Mouse (Mus musculus) kidney, embryonic 15.5 days (tissue): ENCODE measurements at regions not wholly inside any gene's neighbourhood (a gene's known extent, or its start where the extent isn't known, plus 50 kb on each side); places are given as distances from the start of the nearest gene placed in this dataset.

ENCODE experiments used
- ATAC-seq: fragments of 200-750 bp; cut with Nextera tagmentation; replicated peaks from 2 replicates; pipeline ENCODE4 v1.8.0; 2017; ENCODE audit warnings: moderate TSS enrichment; ENCODE audit not compliant: low FRiP score
- H3K27ac ChIP-seq: fragments of 300-500 bp; sonication (generic); 2 replicates; pipeline ENCODE4 v1.5.1; 2015; ENCODE audit warnings: mild to moderate bottlenecking, inconsistent platforms
- H3K27me3 ChIP-seq: fragments of 300-500 bp; sonication (generic); 2 replicates; pipeline ENCODE4 v1.6.1; 2015; ENCODE audit warnings: inconsistent platforms
- H3K36me3 ChIP-seq: fragments of 300-500 bp; sonication (generic); 2 replicates; pipeline ENCODE4 v1.6.1; 2015; ENCODE audit warnings: inconsistent platforms
- H3K4me1 ChIP-seq: fragments of 300-500 bp; sonication (generic); 2 replicates; pipeline ENCODE4 v1.6.1; 2015; ENCODE audit warnings: inconsistent platforms
- H3K4me2 ChIP-seq: fragments of 300-500 bp; sonication (generic); 2 replicates; pipeline ENCODE4 v1.6.1; 2015; ENCODE audit warnings: moderate library complexity, mild to moderate bottlenecking, inconsistent platforms
- H3K4me3 ChIP-seq: fragments of 300-500 bp; sonication (generic); replicated peaks from 2 replicates; pipeline ENCODE4 v1.5.1; 2015; ENCODE audit warnings: mild to moderate bottlenecking, inconsistent platforms
- H3K9ac ChIP-seq: fragments of 300-500 bp; sonication (generic); 2 replicates; pipeline ENCODE4 v1.6.1; 2015; ENCODE audit warnings: mild to moderate bottlenecking, inconsistent platforms
- H3K9me3 ChIP-seq: fragments of 300-500 bp; sonication (generic); replicated peaks from 2 replicates; pipeline ENCODE4 v1.6.1; 2016; ENCODE audit warnings: inconsistent platforms
- WGBS: fragments of 180-500 bp; shearing (Covaris S2); methylation state at CpG from one replicate; pipeline ENCODE4 v1.1.7; 2015; ENCODE audit warnings: mixed read lengths; 5-methylcytosine and 5-hydroxymethylcytosine counted together

DNA sequence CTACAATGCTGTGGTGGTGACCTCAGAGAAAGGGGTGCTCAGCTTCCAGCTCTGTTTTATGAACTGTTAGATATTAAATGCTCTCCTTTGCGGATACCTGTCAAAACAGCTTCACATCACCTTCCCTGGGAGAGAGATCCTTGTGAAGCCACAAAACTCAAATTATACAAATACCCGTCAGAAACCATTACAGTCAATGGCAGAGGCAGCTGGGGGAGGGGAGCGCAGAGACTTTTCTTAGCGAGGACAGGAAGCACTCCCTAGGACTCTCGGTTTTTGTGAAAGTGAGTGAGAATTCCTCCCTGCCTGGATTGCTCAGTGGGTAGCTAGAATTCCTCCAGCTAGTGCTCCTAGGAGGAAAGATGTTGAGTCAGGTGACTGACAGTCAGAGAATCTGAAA lies 161.0 kb downstream of the Bmp7 start:
- Histone ChIP-seq H3K9me3 (peaks cover 12% of the 10 kb centered on the region; the same call in 1 of the 2 replicates), H3K27me3 (0 out of 2 replicates have a peak, but pooled peaks cover 16% of the 10 kb centered on the region), H3K27ac (no peak overlapping the region), H3K4me3 (no peak overlapping the region), H3K9ac (no peak overlapping the region), H3K4me2 (no peak overlapping the region), H3K36me3 (no peaks in the 10 kb centered on the region), H3K4me1 (peaks cover 4% of the 10 kb centered on the region; the same call in 1 of the 2 replicates)
- WGBS = 25% methylated on average over 5 of the region's 5 CpGs
- no peak for ATAC-seq

DNA sequence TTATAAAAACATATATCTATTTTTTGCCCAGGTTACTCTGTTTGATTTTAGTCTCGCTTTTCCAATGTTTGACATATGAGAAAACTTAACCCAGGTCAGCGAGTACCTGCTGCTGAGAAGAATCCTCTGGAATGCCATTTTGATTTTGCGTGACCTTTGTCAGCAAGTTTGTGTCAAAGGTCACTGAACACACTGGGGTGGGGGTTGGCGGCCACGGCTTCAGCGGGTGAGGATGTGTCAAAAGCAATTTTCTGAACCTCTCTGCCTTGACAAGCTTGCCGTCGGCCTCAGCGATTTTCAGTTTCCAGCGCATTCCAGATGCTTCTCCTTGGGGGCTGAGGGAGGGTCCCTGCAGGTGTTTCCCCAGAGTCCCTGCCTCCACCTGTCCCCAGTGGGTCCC lies 157.4 kb downstream of the Bmp7 start:
- ATAC-seq = no peak
- 79% methylated on average over 10 of the region's 10 CpGs for WGBS

DNA sequence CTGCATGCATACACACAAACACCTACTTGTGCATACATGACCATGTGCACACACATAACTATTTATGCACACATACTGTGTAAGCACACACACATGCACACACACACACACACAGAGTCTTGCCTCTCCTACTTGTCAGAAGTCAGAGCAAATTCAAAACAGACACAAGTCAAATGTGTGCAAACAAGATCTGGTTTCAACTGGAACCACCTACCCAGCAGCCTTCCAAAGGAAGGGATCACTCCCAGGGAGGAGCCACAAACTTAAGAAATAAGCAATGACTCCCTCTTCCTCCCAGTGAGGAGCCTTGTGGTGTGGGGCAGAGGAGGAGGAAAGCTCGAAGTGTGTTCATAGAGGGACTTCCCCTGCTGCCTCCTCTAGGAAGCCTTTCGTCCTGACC lies 153.8 kb downstream of the Bmp7 start:
- Histone ChIP-seq H3K4me3 (no peak overlapping the region), H3K4me2 (no peak overlapping the region), H3K27ac (no peak overlapping the region), H3K9ac (no peak overlapping the region), H3K9me3 (peaks cover 6% of the 10 kb centered on the region; the same call in 1 of the 2 replicates), H3K27me3 (peaks cover 56% of the 10 kb centered on the region), H3K36me3 (no peaks in the 10 kb centered on the region), H3K4me1 (peaks cover 15% of the 10 kb centered on the region)
- 38% methylated on average over 2 of the region's 2 CpGs for WGBS
- ATAC-seq = no peak

More for the DNA sequence above, 157.4 kb downstream of the Bmp7 start:
- H3K36me3 ChIP-seq = no peaks in the 10 kb centered on the region
- H3K9ac ChIP-seq = no peak overlapping the region
- H3K4me3 ChIP-seq = no peak overlapping the region
- peaks cover 30% of the 10 kb centered on the region for H3K27me3 ChIP-seq
- peaks cover 8% of the 10 kb centered on the region for H3K4me1 ChIP-seq
- peaks cover 10% of the 10 kb centered on the region; the same call in 1 of the 2 replicates for H3K9me3 ChIP-seq
- no peak overlapping the region for H3K4me2 ChIP-seq
- H3K27ac ChIP-seq = no peak overlapping the region

GRCm38 (mm10) chr2:172787203-172787944 lies 152.7 kb downstream of the Bmp7 start:
- Histone ChIP-seq H3K4me3 (peak overlapping the region; percentile 33), H3K36me3 (no peaks in the 10 kb centered on the region), H3K9ac (no peak overlapping the region), H3K9me3 (peaks cover 6% of the 10 kb centered on the region; the same call in 1 of the 2 replicates), H3K27ac (no peak overlapping the region), H3K4me2 (peak overlapping the region; percentile 61), H3K27me3 (peaks cover 64% of the 10 kb centered on the region), H3K4me1 (peaks cover 15% of the 10 kb centered on the region)
- 19% methylated on average over 30 of the region's 30 CpGs for WGBS
- ATAC-seq = 0 out of 2 replicates have a peak, but pooled peaks have one; percentile 59

DNA sequence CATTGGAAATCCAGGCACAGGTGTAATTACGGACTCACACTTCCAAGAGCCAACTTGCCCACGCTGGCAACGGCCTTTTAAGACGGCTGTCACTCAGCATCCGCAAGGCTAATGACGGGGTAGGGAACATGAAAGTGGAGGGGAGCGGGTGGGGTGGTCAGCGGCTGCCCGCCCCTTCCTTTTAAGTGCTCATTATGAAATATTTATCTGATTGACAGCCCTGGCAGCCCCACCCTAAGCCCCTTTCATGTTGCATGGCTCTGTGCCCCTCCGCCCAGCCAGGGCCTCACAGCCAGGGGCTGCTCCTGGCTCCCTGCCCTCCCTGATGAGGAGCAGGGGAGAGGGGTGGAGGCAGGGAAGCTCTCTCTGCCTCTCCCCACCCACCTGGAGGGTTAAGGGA lies 150.9 kb downstream of the Bmp7 start:
- Histone ChIP-seq H3K4me3 (no peak overlapping the region), H3K4me1 (peaks cover 15% of the 10 kb centered on the region), H3K9ac (no peak overlapping the region), H3K27ac (no peak overlapping the region), H3K36me3 (no peaks in the 10 kb centered on the region), H3K4me2 (no peak overlapping the region), H3K27me3 (peaks cover 67% of the 10 kb centered on the region), H3K9me3 (no peaks in the 10 kb centered on the region)
- ATAC-seq = 0 out of 2 replicates have a peak, but pooled peaks have one; percentile 30
- 12% methylated on average over 10 of the region's 10 CpGs for WGBS

- peaks cover 44% of the 10 kb centered on the region for H3K27me3 ChIP-seq
- H3K4me3 ChIP-seq = no peak overlapping the region
- H3K27ac ChIP-seq = no peak overlapping the region
- ATAC-seq = no peak
- H3K4me2 ChIP-seq = no peak overlapping the region
- H3K9me3 ChIP-seq = no peaks in the 10 kb centered on the region
- H3K4me1 ChIP-seq = peaks cover 13% of the 10 kb centered on the region
- no peak overlapping the region for H3K9ac ChIP-seq
- H3K36me3 ChIP-seq = no peaks in the 10 kb centered on the region
- WGBS = 75% methylated on average over 10 of the region's 10 CpGs
Observed at GRCm38 (mm10) chr2:172792555-172792954, 147.6 kb downstream of the Bmp7 start.

- Histone ChIP-seq H3K27me3 (peaks cover 30% of the 10 kb centered on the region), H3K9me3 (no peaks in the 10 kb centered on the region)
- no peak; the same call in 1 of the 2 replicates for ATAC-seq
Observed at GRCm38 (mm10) chr2:172793991-172794390, 146.1 kb downstream of the Bmp7 start.

DNA sequence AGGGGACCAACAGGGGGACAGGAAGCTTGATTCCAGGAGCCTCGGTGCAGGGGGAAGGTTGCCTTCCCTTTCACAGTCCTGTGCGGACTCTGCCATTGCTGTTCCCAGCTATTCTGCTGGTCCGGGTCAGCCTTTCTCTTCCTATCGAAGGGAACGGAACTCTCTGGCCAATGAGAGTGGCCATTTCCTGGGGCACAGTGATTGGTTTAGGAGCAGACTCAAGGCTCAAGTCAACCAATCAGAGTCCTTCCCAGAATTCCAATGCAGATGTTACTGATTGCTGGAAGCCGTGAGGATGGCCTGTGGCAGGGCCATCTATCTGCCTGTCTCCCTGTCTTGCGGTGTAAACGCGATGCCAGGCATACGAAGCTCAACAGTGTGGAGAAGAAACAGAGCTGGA lies 145.3 kb downstream of the Bmp7 start:
- Histone ChIP-seq H3K4me2 (no peak overlapping the region), H3K9me3 (no peaks in the 10 kb centered on the region), H3K27ac (no peak overlapping the region), H3K36me3 (no peaks in the 10 kb centered on the region), H3K4me3 (no peak overlapping the region), H3K9ac (no peak overlapping the region), H3K4me1 (no peaks in the 10 kb centered on the region), H3K27me3 (peaks cover 22% of the 10 kb centered on the region)
- 81% methylated on average over 10 of the region's 10 CpGs for WGBS
- no peak for ATAC-seq

More at GRCm38 (mm10) chr2:172793991-172794390, 146.1 kb downstream of the Bmp7 start:
- Histone ChIP-seq H3K4me3 (no peak overlapping the region), H3K27ac (no peak overlapping the region), H3K9ac (no peak overlapping the region), H3K36me3 (no peaks in the 10 kb centered on the region), H3K4me2 (no peak overlapping the region), H3K4me1 (peaks cover 5% of the 10 kb centered on the region; the same call in 1 of the 2 replicates)
- WGBS = 78% methylated on average over 8 of the region's 8 CpGs

DNA sequence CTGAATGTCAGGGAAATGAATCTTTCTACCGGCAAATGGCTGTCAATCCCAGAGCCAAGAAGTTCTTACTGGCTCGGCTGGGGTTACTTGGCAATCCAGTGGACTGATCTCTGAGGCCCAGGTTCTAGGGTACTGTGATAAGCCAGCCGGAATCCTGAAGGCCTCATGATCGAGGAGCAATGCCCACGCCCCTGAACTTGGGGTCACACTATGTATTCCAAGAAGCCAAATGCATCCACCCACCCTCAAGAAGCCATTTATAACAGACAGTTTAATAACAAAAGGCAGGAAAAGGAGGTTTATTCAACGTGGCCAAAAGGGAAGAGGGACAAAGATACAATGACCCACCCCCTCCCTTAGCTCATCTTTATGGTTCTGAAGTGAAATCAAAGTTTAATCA lies 144.0 kb downstream of the Bmp7 start:
- WGBS = 55% methylated on average over 6 of the region's 6 CpGs
- Histone ChIP-seq H3K9me3 (no peaks in the 10 kb centered on the region), H3K36me3 (no peaks in the 10 kb centered on the region), H3K9ac (no peak overlapping the region), H3K27ac (no peak overlapping the region), H3K4me1 (peaks cover 4% of the 10 kb centered on the region; the same call in 1 of the 2 replicates), H3K4me2 (no peak overlapping the region), H3K27me3 (peaks cover 10% of the 10 kb centered on the region; the same call in 1 of the 2 replicates), H3K4me3 (no peak overlapping the region)
- no peak for ATAC-seq

- Histone ChIP-seq H3K36me3 (no peaks in the 10 kb centered on the region), H3K4me1 (peaks cover 4% of the 10 kb centered on the region; the same call in 1 of the 2 replicates), H3K4me3 (no peak overlapping the region), H3K4me2 (no peak overlapping the region), H3K9me3 (no peaks in the 10 kb centered on the region), H3K27ac (no peak overlapping the region), H3K27me3 (peaks cover 5% of the 10 kb centered on the region; the same call in 1 of the 2 replicates), H3K9ac (no peak overlapping the region)
- WGBS = 34% methylated on average over 6 of the region's 6 CpGs
- ATAC-seq = no peak
Observed at GRCm38 (mm10) chr2:172796955-172797354, 143.2 kb downstream of the Bmp7 start.

- Histone ChIP-seq H3K36me3 (no peaks in the 10 kb centered on the region), H3K4me2 (no peak overlapping the region), H3K4me3 (no peak overlapping the region), H3K4me1 (peaks cover 4% of the 10 kb centered on the region; the same call in 1 of the 2 replicates), H3K27ac (no peak overlapping the region), H3K27me3 (no peaks in the 10 kb centered on the region), H3K9ac (no peak overlapping the region), H3K9me3 (no peaks in the 10 kb centered on the region)
- WGBS = 49% methylated on average over 10 of the region's 10 CpGs
- no peak for ATAC-seq
Observed at GRCm38 (mm10) chr2:172799951-172800350, 140.2 kb downstream of the Bmp7 start.

DNA sequence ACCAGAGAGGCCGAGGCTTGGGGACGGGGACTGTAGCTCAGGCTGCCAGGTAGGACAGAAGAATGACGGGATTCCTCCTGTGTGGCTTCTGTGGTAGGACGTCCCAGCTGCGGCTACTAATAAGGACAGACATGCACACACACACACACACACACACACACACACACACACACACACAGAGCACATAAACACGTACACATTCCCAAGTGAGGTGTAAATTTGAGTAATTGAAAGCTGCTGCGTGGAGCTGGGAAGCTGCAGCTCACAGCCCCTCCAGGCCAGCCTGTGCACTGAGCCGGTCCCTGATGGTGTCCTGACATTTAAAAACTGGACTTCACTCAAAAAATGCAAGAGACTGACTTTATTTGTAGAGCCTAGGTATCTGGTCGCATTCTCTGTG lies 139.3 kb downstream of the Bmp7 start:
- H3K27me3 ChIP-seq = no peaks in the 10 kb centered on the region
- H3K4me2 ChIP-seq = no peak overlapping the region
- no peaks in the 10 kb centered on the region for H3K36me3 ChIP-seq
- no peak overlapping the region for H3K27ac ChIP-seq
- no peak overlapping the region for H3K9ac ChIP-seq
- 52% methylated on average over 9 of the region's 9 CpGs for WGBS
- no peak for ATAC-seq
- H3K4me1 ChIP-seq = peaks cover 4% of the 10 kb centered on the region
- H3K4me3 ChIP-seq = no peak overlapping the region
- no peaks in the 10 kb centered on the region for H3K9me3 ChIP-seq
